Comparison of ENCODE assay signal across 16 mouse cellular contexts in genomic region chr7:143062704-143063103, GRCm38 (mm10). TPM values are rescaled to one million over a fixed set of nuclear protein-coding genes. Genes with fewer than 3 reads are reported as not detected.
A peak's percentile ranks its signal among the peaks of the same experiment; 100 is the strongest.
DNase-seq lines count a peak whose midpoint lies in the region; ATAC-seq lines count a peak whose summit lies in the region.
"Had no signal": no experiment of that assay in that cellular context is flagged by ENCODE, and none has a peak within 500 bp of the region (broad histone marks: within the 10 kb centered on the region; RNA-seq: fewer than 3 reads in every experiment).

No protein-coding gene starts in this region.

- 0 out of 2 replicates have a peak overlapping the region, but pooled peaks have one; percentile 12 for H3K27ac ChIP-seq in heart, embryonic 13.5 days (replicated peaks)
- H3K27ac ChIP-seq in heart, embryonic 11.5 days (ENCODE audit: low read depth, low read length), result no peak overlapping the region
- H3K27ac ChIP-seq in neural tube, embryonic 13.5 days (replicated peaks), result 0 out of 2 replicates have a peak overlapping the region, but pooled peaks have one; percentile 7
- no peak overlapping the region for H3K27ac ChIP-seq in neural tube, embryonic 15.5 days (replicated peaks)
- peak overlapping the region; percentile 15; the same call in 1 of the 2 replicates for H3K27ac ChIP-seq in brown adipose tissue, adult 24 weeks (replicated peaks; ENCODE audit: low read depth, low read length)
- H3K27ac ChIP-seq in forebrain, embryonic 11.5 days (ENCODE audit: low read depth, low read length), result no peak overlapping the region
- H3K27ac ChIP-seq: embryonic facial prominence, embryonic 13.5 days; limb, embryonic 13.5 days had no signal

- H3K4me1 ChIP-seq in heart, embryonic 13.5 days, result peaks cover 42% of the 10 kb centered on the region
- peaks cover 27% of the 10 kb centered on the region for H3K4me1 ChIP-seq in heart, embryonic 11.5 days (ENCODE audit: control insufficient read depth, insufficient read depth, low read length)
- peaks cover 45% of the 10 kb centered on the region for H3K4me1 ChIP-seq in neural tube, embryonic 13.5 days (replicated peaks)
- peaks cover 49% of the 10 kb centered on the region for H3K4me1 ChIP-seq in neural tube, embryonic 15.5 days
- peaks cover 28% of the 10 kb centered on the region for H3K4me1 ChIP-seq in brown adipose tissue, adult 24 weeks (ENCODE audit: control insufficient read depth, insufficient read depth, insufficient read length, low read length)
- no peaks in the 10 kb centered on the region for H3K4me1 ChIP-seq in forebrain, embryonic 11.5 days (replicated peaks; ENCODE audit: control insufficient read depth, insufficient read depth, low read length)

- H3K9ac ChIP-seq in heart, embryonic 13.5 days, result no peak overlapping the region
- H3K9ac ChIP-seq in heart, embryonic 11.5 days (ENCODE audit: low read depth, low read length), result no peak overlapping the region
- no peak overlapping the region for H3K9ac ChIP-seq in neural tube, embryonic 13.5 days
- H3K9ac ChIP-seq in neural tube, embryonic 15.5 days (replicated peaks), result no peak overlapping the region
- no peak overlapping the region for H3K9ac ChIP-seq in forebrain, embryonic 11.5 days (ENCODE audit: low read length)
- H3K9ac ChIP-seq: embryonic facial prominence, embryonic 13.5 days; hindbrain, embryonic 13.5 days; limb, embryonic 13.5 days had no signal

- peaks cover 87% of the 10 kb centered on the region for H3K36me3 ChIP-seq in heart, embryonic 13.5 days
- peaks cover 48% of the 10 kb centered on the region for H3K36me3 ChIP-seq in heart, embryonic 11.5 days (ENCODE audit: control insufficient read depth, insufficient read depth, low read length)
- H3K36me3 ChIP-seq in neural tube, embryonic 13.5 days, result peaks cover 60% of the 10 kb centered on the region
- peaks cover 58% of the 10 kb centered on the region for H3K36me3 ChIP-seq in neural tube, embryonic 15.5 days
- H3K36me3 ChIP-seq in forebrain, embryonic 11.5 days (ENCODE audit: control insufficient read depth, insufficient read depth, low read length), result peaks cover 6% of the 10 kb centered on the region; the same call in 1 of the 2 replicates

- H3K9me3 ChIP-seq in heart, embryonic 13.5 days, result no peaks in the 10 kb centered on the region
- H3K9me3 ChIP-seq in heart, embryonic 11.5 days (replicated peaks; ENCODE audit: control insufficient read depth, low read length), result no peaks in the 10 kb centered on the region
- H3K9me3 ChIP-seq in neural tube, embryonic 13.5 days, result no peaks in the 10 kb centered on the region
- H3K9me3 ChIP-seq in neural tube, embryonic 15.5 days (replicated peaks), result no peaks in the 10 kb centered on the region
- H3K9me3 ChIP-seq in forebrain, embryonic 11.5 days (ENCODE audit: control insufficient read depth, low read length), result no peaks in the 10 kb centered on the region
- H3K9me3 ChIP-seq: embryonic facial prominence, embryonic 13.5 days; hindbrain, embryonic 13.5 days; limb, embryonic 13.5 days had no signal

- H3K4me3 ChIP-seq in heart, embryonic 13.5 days, result no peak overlapping the region
- H3K4me3 ChIP-seq in heart, embryonic 11.5 days (ENCODE audit: low read depth, low read length), result no peak overlapping the region
- H3K4me3 ChIP-seq in neural tube, embryonic 13.5 days, result no peak overlapping the region
- no peak overlapping the region for H3K4me3 ChIP-seq in neural tube, embryonic 15.5 days (replicated peaks)
- H3K4me3 ChIP-seq in brown adipose tissue, adult 24 weeks (ENCODE audit: insufficient read depth, low read depth, low read length), result no peak overlapping the region
- H3K4me3 ChIP-seq in forebrain, embryonic 11.5 days (ENCODE audit: low read depth, low read length), result no peak overlapping the region
- H3K4me3 ChIP-seq: embryonic facial prominence, embryonic 13.5 days; hindbrain, embryonic 13.5 days; limb, embryonic 13.5 days had no signal

- 58% methylated on average over 2 of the region's 2 CpGs for WGBS in heart, embryonic 13.5 days
- WGBS in heart, embryonic 11.5 days (ENCODE audit: insufficient replicate concordance), result 66% methylated on average over 2 of the region's 2 CpGs
- WGBS in neural tube, embryonic 13.5 days, result 88% methylated on average over 2 of the region's 2 CpGs
- 79% methylated on average over 2 of the region's 2 CpGs for WGBS in neural tube, embryonic 15.5 days
- 91% methylated on average over 2 of the region's 2 CpGs for WGBS in forebrain, embryonic 11.5 days

- H3K27me3 ChIP-seq in heart, embryonic 13.5 days (replicated peaks), result no peaks in the 10 kb centered on the region
- no peaks in the 10 kb centered on the region for H3K27me3 ChIP-seq in heart, embryonic 11.5 days (ENCODE audit: control insufficient read depth, insufficient read depth, low read length)
- no peaks in the 10 kb centered on the region for H3K27me3 ChIP-seq in neural tube, embryonic 13.5 days
- no peaks in the 10 kb centered on the region for H3K27me3 ChIP-seq in neural tube, embryonic 15.5 days (replicated peaks)
- no peaks in the 10 kb centered on the region for H3K27me3 ChIP-seq in forebrain, embryonic 11.5 days (ENCODE audit: control insufficient read depth, insufficient read depth, low read length)
- H3K27me3 ChIP-seq: embryonic facial prominence, embryonic 13.5 days; hindbrain, embryonic 13.5 days; limb, embryonic 13.5 days had no signal

- H3K4me2 ChIP-seq in heart, embryonic 13.5 days, result no peak overlapping the region
- H3K4me2 ChIP-seq in heart, embryonic 11.5 days, result no peak overlapping the region
- H3K4me2 ChIP-seq in neural tube, embryonic 13.5 days, result no peak overlapping the region
- H3K4me2 ChIP-seq in neural tube, embryonic 15.5 days, result no peak overlapping the region
- no peak overlapping the region for H3K4me2 ChIP-seq in forebrain, embryonic 11.5 days (ENCODE audit: low read depth, low read length, severe bottlenecking)
- H3K4me2 ChIP-seq: embryonic facial prominence, embryonic 13.5 days; hindbrain, embryonic 13.5 days; limb, embryonic 13.5 days; midbrain, embryonic 11.5 days had no signal

- DNase-seq in urinary bladder, postnatal 14 days (ENCODE audit: low spot score), result no peak
- no peak for DNase-seq in forebrain, embryonic 11.5 days (ENCODE audit: low spot score)
- DNase-seq: cerebellum, adult 11-12 months; kidney, adult 11 months; layer of hippocampus, postnatal 36 days had no signal

- ATAC-seq in heart, embryonic 13.5 days (ENCODE audit: extremely low read depth, insufficient number of reproducible peaks, low FRiP score, low TSS enrichment), result no peak
- no peak for ATAC-seq in heart, embryonic 11.5 days (replicated peaks; ENCODE audit: insufficient number of reproducible peaks, low FRiP score, low TSS enrichment)
- ATAC-seq in neural tube, embryonic 13.5 days (ENCODE audit: low read depth), result no peak
- ATAC-seq in neural tube, embryonic 15.5 days (ENCODE audit: low FRiP score), result no peak
- no peak for ATAC-seq in forebrain, embryonic 11.5 days (replicated peaks; ENCODE audit: low FRiP score)
- ATAC-seq: CD4-positive, CD25-positive, alpha-beta regulatory T cell, adult 4 months; forebrain, embryonic 14.5 days had no signal

RNA-seq across cellular contexts. Expression of gene Tssc4, which starts 6.3 kb away (rescaled TPM):
- polyA plus RNA-seq in heart, embryonic 13.5 days (2015; fragmentation: Nextera tagmentation; extraction: Ambion mirVana), result 58.2 and 60.7 TPM in 2 replicates
- 36.2 and 48.4 TPM in 2 replicates for polyA plus RNA-seq in heart, embryonic 11.5 days (2014; fragmentation: Nextera tagmentation; extraction: Ambion mirVana)
- polyA plus RNA-seq in neural tube, embryonic 13.5 days (2015; fragmentation: Nextera tagmentation; extraction: Ambion mirVana), result 82.4 and 88.4 TPM in 2 replicates
- polyA plus RNA-seq in neural tube, embryonic 15.5 days (2015; fragmentation: Nextera tagmentation; extraction: Ambion mirVana), result 92.9 and 94.5 TPM in 2 replicates
- polyA plus RNA-seq in brown adipose tissue, adult 24 weeks (2012; ENCODE audit: insufficient read depth, insufficient read length, missing spikeins), result 6.7 and 13.2 TPM in 2 replicates
- polyA plus RNA-seq in forebrain, embryonic 11.5 days (2014; fragmentation: Nextera tagmentation; extraction: Ambion mirVana), result 73.3 and 82.6 TPM in 2 replicates

RNA-seq across cellular contexts. Expression of gene Cd81, which starts 10.2 kb away (rescaled TPM):
- polyA plus RNA-seq in heart, embryonic 13.5 days (2015; fragmentation: Nextera tagmentation; extraction: Ambion mirVana), result 750 and 845 TPM in 2 replicates
- 632 and 701 TPM in 2 replicates for polyA plus RNA-seq in heart, embryonic 11.5 days (2014; fragmentation: Nextera tagmentation; extraction: Ambion mirVana)
- polyA plus RNA-seq in neural tube, embryonic 13.5 days (2015; fragmentation: Nextera tagmentation; extraction: Ambion mirVana), result 365 and 369 TPM in 2 replicates
- polyA plus RNA-seq in neural tube, embryonic 15.5 days (2015; fragmentation: Nextera tagmentation; extraction: Ambion mirVana), result 493 and 522 TPM in 2 replicates
- 289 and 375 TPM in 2 replicates for polyA plus RNA-seq in brown adipose tissue, adult 24 weeks (2012; ENCODE audit: insufficient read depth, insufficient read length, missing spikeins)
- polyA plus RNA-seq in forebrain, embryonic 11.5 days (2014; fragmentation: Nextera tagmentation; extraction: Ambion mirVana), result 216 and 246 TPM in 2 replicates

RNA-seq across cellular contexts. Expression of gene Trpm5, which starts 31.7 kb away (rescaled TPM):
- 3.5 and 4.4 TPM in 2 replicates for polyA plus RNA-seq in heart, embryonic 13.5 days (2015; fragmentation: Nextera tagmentation; extraction: Ambion mirVana)
- polyA plus RNA-seq in heart, embryonic 11.5 days (2014; fragmentation: Nextera tagmentation; extraction: Ambion mirVana), result 1.2 and 2.4 TPM in 2 replicates
- 2.0 and 3.1 TPM in 2 replicates for polyA plus RNA-seq in neural tube, embryonic 13.5 days (2015; fragmentation: Nextera tagmentation; extraction: Ambion mirVana)
- polyA plus RNA-seq in neural tube, embryonic 15.5 days (2015; fragmentation: Nextera tagmentation; extraction: Ambion mirVana), result 1.8 and 3.9 TPM in 2 replicates
- not detected in 2 replicates for polyA plus RNA-seq in brown adipose tissue, adult 24 weeks (2012; ENCODE audit: insufficient read depth, insufficient read length, missing spikeins)
- 0.64 and 0.85 TPM in 2 replicates for polyA plus RNA-seq in forebrain, embryonic 11.5 days (2014; fragmentation: Nextera tagmentation; extraction: Ambion mirVana)
- polyA plus RNA-seq: CD4-positive, CD25-positive, alpha-beta regulatory T cell, adult 4 months had no signal

RNA-seq across cellular contexts. Expression of gene Kcnq1, which starts 43.5 kb away (rescaled TPM):
- polyA plus RNA-seq in heart, embryonic 13.5 days (2015; fragmentation: Nextera tagmentation; extraction: Ambion mirVana), result 15.0 and 15.6 TPM in 2 replicates
- polyA plus RNA-seq in heart, embryonic 11.5 days (2014; fragmentation: Nextera tagmentation; extraction: Ambion mirVana), result 9.2 and 12.1 TPM in 2 replicates
- 1.3 and 2.0 TPM in 2 replicates for polyA plus RNA-seq in neural tube, embryonic 13.5 days (2015; fragmentation: Nextera tagmentation; extraction: Ambion mirVana)
- 0.88 and 1.9 TPM in 2 replicates for polyA plus RNA-seq in neural tube, embryonic 15.5 days (2015; fragmentation: Nextera tagmentation; extraction: Ambion mirVana)
- 0.36 and 1.0 TPM in 2 replicates for polyA plus RNA-seq in brown adipose tissue, adult 24 weeks (2012; ENCODE audit: insufficient read depth, insufficient read length, missing spikeins)
- polyA plus RNA-seq in forebrain, embryonic 11.5 days (2014; fragmentation: Nextera tagmentation; extraction: Ambion mirVana), result 1.1 and 1.5 TPM in 2 replicates
- polyA plus RNA-seq: CD4-positive, CD25-positive, alpha-beta regulatory T cell, adult 4 months had no signal

RNA-seq across cellular contexts. Expression of gene Tspan32, which starts 57.9 kb away (rescaled TPM):
- 4.9 and 5.9 TPM in 2 replicates for polyA plus RNA-seq in heart, embryonic 13.5 days (2015; fragmentation: Nextera tagmentation; extraction: Ambion mirVana)
- 18.2 and 19.5 TPM in 2 replicates for polyA plus RNA-seq in heart, embryonic 11.5 days (2014; fragmentation: Nextera tagmentation; extraction: Ambion mirVana)
- polyA plus RNA-seq in neural tube, embryonic 13.5 days (2015; fragmentation: Nextera tagmentation; extraction: Ambion mirVana), result 0.36 and 0.85 TPM in 2 replicates
- 0.51 and 1.4 TPM in 2 replicates for polyA plus RNA-seq in neural tube, embryonic 15.5 days (2015; fragmentation: Nextera tagmentation; extraction: Ambion mirVana)
- 0.83 and 1.3 TPM in 2 replicates for polyA plus RNA-seq in brown adipose tissue, adult 24 weeks (2012; ENCODE audit: insufficient read depth, insufficient read length, missing spikeins)
- 4.2 and 5.3 TPM in 2 replicates for polyA plus RNA-seq in forebrain, embryonic 11.5 days (2014; fragmentation: Nextera tagmentation; extraction: Ambion mirVana)

Comparison
In these comparisons a context has a peak if more than half of its experiments do, and no peak if none do; other contexts are left out.
1. H3K27ac ChIP-seq: peak in heart, embryonic 13.5 days (single experiment), neural tube, embryonic 13.5 days (single experiment) and brown adipose tissue, adult 24 weeks (single experiment); none in heart, embryonic 11.5 days (single experiment), neural tube, embryonic 15.5 days (single experiment) and forebrain, embryonic 11.5 days (single experiment).